Mouse (Mus musculus) ES-E14 (cell line): ENCODE measurements at regions not wholly inside any gene's neighbourhood (a gene's known extent, or its start where the extent isn't known, plus 50 kb on each side); places are given as distances from the start of the nearest gene placed in this dataset.

Experiments
- HCFC1 ChIP-seq: IDR thresholded peaks from 2 replicates; pipeline ENCODE4 v1.6.1; 2012; ENCODE audit warnings: low read length, inconsistent platforms, borderline replicate concordance; ENCODE audit not compliant: insufficient read depth
- MAFK ChIP-seq: IDR thresholded peaks from 2 replicates; pipeline ENCODE4 v1.6.1; 2014; ENCODE audit warnings: mild to moderate bottlenecking, low read depth, low read length, inconsistent platforms; ENCODE audit not compliant: insufficient read depth
- ZNF384 ChIP-seq: IDR thresholded peaks from 2 replicates; pipeline ENCODE4 v1.6.1; 2012; ENCODE audit warnings: low read depth, low read length, inconsistent platforms

- TF ChIP-seq ZNF384 (no peak), HCFC1 (no peak), MAFK (no peak)
Measured at GRCm38 (mm10) chr17:10147106-10147505, 172.5 kb downstream of the Qk start.
